Mouse (Mus musculus) spleen, adult 2 months (tissue): ENCODE results near the gene Catsper3.

Experiments
- CTCF ChIP-seq: fragments of 200-500 bp; IDR thresholded peaks from 2 replicates; pipeline ENCODE4 v1.5.1; 2011; ENCODE audit warnings: mild to moderate bottlenecking, inconsistent platforms; ENCODE audit not compliant: insufficient read depth, insufficient read length, insufficient replicate concordance; ENCODE audit errors: extremely low read depth
- POLR2A ChIP-seq: fragments of 200-500 bp; IDR thresholded peaks from 2 replicates; pipeline ENCODE4 v1.6.1; 2011; ENCODE audit warnings: low read depth, low read length, inconsistent platforms

GRCm38 (mm10) chr13:55827679-55828140 is 43.3 kb downstream of the Catsper3 start:
- no peak for TF ChIP-seq CTCF
- no peak for TF ChIP-seq POLR2A
